Mouse (Mus musculus) limb, embryonic 11.5 days (tissue): Measurements from ENCODE around the gene Dsp. TPM values are rescaled to one million over a fixed set of nuclear protein-coding genes. Genes with fewer than 3 reads are reported as not detected.

ENCODE experiments used
- ATAC-seq: fragments of 200-750 bp; cut with Nextera tagmentation; 2 replicates; pipeline ENCODE4 v1.8.0; 2017; ENCODE audit warnings: low read depth; ENCODE audit not compliant: insufficient number of reproducible peaks, low FRiP score, low TSS enrichment
- DNase-seq: peaks from one replicate; pipeline ENCODE4 v3.0.0-alpha.2; 2015; ENCODE audit warnings: low spot score
- H3K27ac ChIP-seq: fragments of 300-500 bp; sonication (generic); replicated peaks from 2 replicates; pipeline ENCODE4 v1.5.1; 2014; ENCODE audit warnings: low read depth, mild to moderate bottlenecking, low read length
- H3K27me3 ChIP-seq: fragments of 300-500 bp; sonication (generic); 2 replicates; pipeline ENCODE4 v1.6.1; 2014; ENCODE audit warnings: mild to moderate bottlenecking, low read length, mixed read lengths; ENCODE audit not compliant: control insufficient read depth, insufficient read depth
- H3K36me3 ChIP-seq: fragments of 300-500 bp; sonication (generic); 2 replicates; pipeline ENCODE4 v1.6.1; 2014; ENCODE audit warnings: mild to moderate bottlenecking, low read length, moderate library complexity, mixed read lengths; ENCODE audit not compliant: control insufficient read depth, insufficient read depth
- H3K4me1 ChIP-seq: fragments of 300-500 bp; sonication (generic); 2 replicates; pipeline ENCODE4 v1.6.1; 2014; ENCODE audit warnings: low read length, mixed read lengths; ENCODE audit not compliant: control insufficient read depth, insufficient read depth
- H3K4me2 ChIP-seq: fragments of 300-500 bp; sonication (generic); 2 replicates; pipeline ENCODE4 v1.6.1; 2014; ENCODE audit warnings: low read depth, mild to moderate bottlenecking, moderate library complexity; ENCODE audit not compliant: severe bottlenecking
- H3K4me3 ChIP-seq: fragments of 300-500 bp; sonication (generic); 2 replicates; pipeline ENCODE4 v1.5.1; 2014; ENCODE audit warnings: low read depth, low read length
- H3K9ac ChIP-seq: fragments of 300-500 bp; sonication (generic); 2 replicates; pipeline ENCODE4 v1.6.1; 2014; ENCODE audit warnings: mild to moderate bottlenecking, low read length
- H3K9me3 ChIP-seq: fragments of 300-500 bp; sonication (generic); 2 replicates; pipeline ENCODE4 v1.6.1; 2016; ENCODE audit warnings: low read length; ENCODE audit not compliant: control insufficient read depth
- WGBS: fragments of 180-500 bp; shearing (Covaris S2); extraction: QIAGEN DNeasy Blood & Tissue Kit; methylation state at CpG from one replicate; pipeline ENCODE4 v1.1.7; 2014; 5-methylcytosine and 5-hydroxymethylcytosine counted together
- polyA plus RNA-seq: library from polyadenylated mRNA; unstranded; fragments of >200 nt; fragmentation: Nextera tagmentation; extraction: Ambion mirVana; gene quantifications from 2 replicates; pipeline ENCODE4 v1.2.1, GENCODE M21; 2014

Gene Dsp
- polyA plus RNA-seq, 1 experiment from 2014 or later: 3.0 TPM

DNA sequence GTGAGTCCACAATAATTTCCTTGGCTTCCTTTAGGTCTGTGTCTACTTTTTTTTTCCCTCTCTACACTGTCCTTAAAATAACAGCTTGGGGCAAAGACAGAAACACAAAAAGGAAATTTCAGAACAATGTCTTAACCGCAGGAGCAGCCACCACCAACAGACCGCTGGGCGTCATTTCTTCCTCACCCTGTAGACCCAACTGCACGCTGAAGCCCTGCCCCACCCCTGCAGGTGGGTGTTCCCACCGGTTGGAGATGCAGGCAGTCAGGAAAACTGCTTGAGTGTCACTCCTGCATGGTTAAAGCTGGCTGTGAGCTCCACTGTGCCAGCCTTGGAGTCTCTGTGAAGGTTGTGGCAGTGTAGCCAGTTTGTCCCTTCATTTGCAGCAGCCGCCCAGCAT lies 6.5 kb downstream of the Dsp start:
- no peaks in the 10 kb centered on the region for H3K4me1 ChIP-seq
- no peaks in the 10 kb centered on the region for H3K9me3 ChIP-seq
- ATAC-seq (no peak), DNase-seq (no peak)
- WGBS: 37% methylated on average over 6 of the region's 6 CpGs
- no peak overlapping the region for H3K4me2 ChIP-seq
- H3K27ac ChIP-seq: no peak overlapping the region
- no peaks in the 10 kb centered on the region for H3K36me3 ChIP-seq
- H3K27me3 ChIP-seq: no peaks in the 10 kb centered on the region
- H3K4me3 ChIP-seq: no peak overlapping the region
- no peak overlapping the region for H3K9ac ChIP-seq

- H3K4me2 ChIP-seq: no peak overlapping the region
- ATAC-seq: no peak
- DNase-seq: no peak
- no peaks in the 10 kb centered on the region for H3K36me3 ChIP-seq
- H3K27me3 ChIP-seq: no peaks in the 10 kb centered on the region
- no peak overlapping the region for H3K27ac ChIP-seq
- no peak overlapping the region for H3K4me3 ChIP-seq
- WGBS: 80% methylated on average over 2 of the region's 2 CpGs
- no peak overlapping the region for H3K9ac ChIP-seq
- H3K4me1 ChIP-seq: no peaks in the 10 kb centered on the region
- H3K9me3 ChIP-seq: no peaks in the 10 kb centered on the region
These were observed 10.9 kb downstream of the Dsp start for GRCm38 (mm10) chr13:38162002-38162401.

GRCm38 (mm10) chr13:38162668-38163067 lies 11.6 kb downstream of the Dsp start:
- Histone ChIP-seq H3K9me3 (no peaks in the 10 kb centered on the region), H3K9ac (no peak overlapping the region), H3K4me1 (no peaks in the 10 kb centered on the region), H3K27me3 (no peaks in the 10 kb centered on the region), H3K36me3 (no peaks in the 10 kb centered on the region), H3K4me3 (no peak overlapping the region), H3K4me2 (no peak overlapping the region), H3K27ac (no peak overlapping the region)
- 57% methylated on average over 11 of the region's 11 CpGs for WGBS
- DNase-seq (no peak), ATAC-seq (no peak)

- no peak overlapping the region for H3K4me2 ChIP-seq
- H3K27me3 ChIP-seq: no peaks in the 10 kb centered on the region
- no peaks in the 10 kb centered on the region for H3K36me3 ChIP-seq
- H3K4me1 ChIP-seq: no peaks in the 10 kb centered on the region
- DNase-seq (no peak), ATAC-seq (no peak)
- 94% methylated on average over 9 of the region's 11 CpGs for whole genome bisulfite sequencing
- H3K9ac ChIP-seq: no peak overlapping the region
- H3K9me3 ChIP-seq: no peaks in the 10 kb centered on the region
- no peak overlapping the region for H3K27ac ChIP-seq
- H3K4me3 ChIP-seq: no peak overlapping the region
These were observed 13.8 kb downstream of the Dsp start for GRCm38 (mm10) chr13:38164932-38165331.

- Histone ChIP-seq H3K9ac (no peak overlapping the region), H3K4me1 (no peaks in the 10 kb centered on the region), H3K36me3 (no peaks in the 10 kb centered on the region), H3K4me2 (no peak overlapping the region), H3K4me3 (no peak overlapping the region), H3K27ac (no peak overlapping the region), H3K27me3 (no peaks in the 10 kb centered on the region), H3K9me3 (no peaks in the 10 kb centered on the region)
- DNase-seq: no peak
- 81% methylated on average over 3 of the region's 3 CpGs for WGBS
- no peak for ATAC-seq
These were observed 16.0 kb downstream of the Dsp start for GRCm38 (mm10) chr13:38167056-38167455.

- ATAC-seq: no peak
- no peak overlapping the region for H3K9ac ChIP-seq
- H3K36me3 ChIP-seq: no peaks in the 10 kb centered on the region
- no peak overlapping the region for H3K4me2 ChIP-seq
- WGBS: 71% methylated on average over 4 of the region's 4 CpGs
- no peaks in the 10 kb centered on the region for H3K27me3 ChIP-seq
- no peaks in the 10 kb centered on the region for H3K4me1 ChIP-seq
- H3K9me3 ChIP-seq: no peaks in the 10 kb centered on the region
- H3K27ac ChIP-seq: no peak overlapping the region
- H3K4me3 ChIP-seq: no peak overlapping the region
- DNase-seq: no peak
These were observed 19.6 kb downstream of the Dsp start for GRCm38 (mm10) chr13:38170707-38171144.

GRCm38 (mm10) chr13:38193406-38193805 lies 42.3 kb downstream of the Dsp start:
- Histone ChIP-seq H3K4me3 (no peak overlapping the region), H3K9me3 (peaks cover 2% of the 10 kb centered on the region; the same call in 1 of the 2 replicates), H3K27ac (no peak overlapping the region), H3K4me2 (no peak overlapping the region), H3K36me3 (no peaks in the 10 kb centered on the region; the same call in 1 of the 2 replicates), H3K4me1 (no peaks in the 10 kb centered on the region), H3K9ac (no peak overlapping the region), H3K27me3 (no peaks in the 10 kb centered on the region)
- DNase-seq (no peak), ATAC-seq (no peak)
- 84% methylated on average over 10 of the region's 10 CpGs for WGBS

- Histone ChIP-seq H3K27me3 (no peaks in the 10 kb centered on the region), H3K9ac (no peak overlapping the region), H3K4me3 (no peak overlapping the region), H3K27ac (no peak overlapping the region), H3K36me3 (no peaks in the 10 kb centered on the region), H3K4me1 (peaks cover 5% of the 10 kb centered on the region; the same call in 1 of the 2 replicates), H3K4me2 (no peak overlapping the region), H3K9me3 (no peaks in the 10 kb centered on the region; the same call in 1 of the 2 replicates)
- no peak for ATAC-seq
- DNase-seq: no peak
- WGBS: 80% methylated on average over 6 of the region's 6 CpGs
These were observed 50.3 kb downstream of the Dsp start for GRCm38 (mm10) chr13:38201413-38201812.

DNA sequence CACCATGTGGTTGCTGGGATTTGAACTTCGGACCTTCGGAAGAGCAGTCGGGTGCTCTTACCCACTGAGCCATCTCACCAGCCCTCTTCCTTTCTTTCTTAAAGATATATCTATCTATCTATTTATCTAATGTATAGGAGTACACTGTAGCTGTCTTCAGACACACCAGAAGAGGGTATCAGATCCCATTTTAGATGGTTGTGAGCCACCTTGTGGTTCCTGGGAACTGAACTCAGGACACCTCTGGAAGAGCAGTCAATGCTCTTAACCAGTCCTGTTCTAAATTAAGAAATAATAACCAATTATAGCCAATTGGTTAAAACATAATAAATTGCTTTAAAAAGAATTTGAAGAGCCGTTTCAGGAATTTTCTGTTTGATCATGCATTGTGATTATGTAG lies 53.1 kb downstream of the Dsp start:
- Histone ChIP-seq H3K9me3 (no peaks in the 10 kb centered on the region), H3K4me2 (peak overlapping the region; percentile 45), H3K9ac (no peak overlapping the region), H3K36me3 (no peaks in the 10 kb centered on the region), H3K27me3 (no peaks in the 10 kb centered on the region), H3K4me3 (peak overlapping the region; percentile 78), H3K4me1 (peaks cover 5% of the 10 kb centered on the region; the same call in 1 of the 2 replicates), H3K27ac (no peak overlapping the region)
- WGBS: 49% methylated on average over 4 of the region's 4 CpGs
- ATAC-seq (no peak), DNase-seq (no peak)
